Mouse (Mus musculus) myocyte (in vitro differentiated cells): ENCODE measurements around the gene Pdcl2. TPM values are rescaled to one million over a fixed set of nuclear protein-coding genes. Genes with fewer than 3 reads are reported as not detected.

ENCODE experiments used
- H3K27me3 ChIP-seq: one replicate; pipeline ENCODE4 v1.6.1; 2011; ENCODE audit not compliant: control insufficient read depth, insufficient read depth, insufficient read length
- H3K36me3 ChIP-seq: one replicate; pipeline ENCODE4 v1.6.1; 2011; ENCODE audit not compliant: control insufficient read depth, insufficient read depth
- H3K4me2 ChIP-seq: one replicate; pipeline ENCODE4 v1.6.1; 2011; ENCODE audit warnings: low read depth, control low read depth
- H3K4me3 ChIP-seq: one replicate; pipeline ENCODE4 v1.5.1; 2011; ENCODE audit warnings: mild to moderate bottlenecking, control low read depth, moderate library complexity
- H3K79me2 ChIP-seq: one replicate; pipeline ENCODE4 v1.6.1; 2011; ENCODE audit not compliant: control insufficient read depth, insufficient read depth
- H3ac ChIP-seq: one replicate; pipeline ENCODE4 v1.6.1; 2011; ENCODE audit not compliant: control insufficient read depth, insufficient read length
- CEBPB ChIP-seq: IDR thresholded peaks from 2 replicates; pipeline ENCODE4 v1.6.1; 2011; ENCODE audit warnings: mild to moderate bottlenecking, moderate library complexity; ENCODE audit not compliant: poor library complexity, insufficient read depth, severe bottlenecking
- MAX ChIP-seq: IDR thresholded peaks from one replicate; pipeline ENCODE4 v1.6.1; 2011; ENCODE audit warnings: low read depth, mild to moderate bottlenecking, control low read depth
- MYOD1 ChIP-seq, 3 experiments: IDR thresholded peaks; one replicate each; pipeline ENCODE4 v1.6.1; 2011; ENCODE audit warnings: control low read depth in 2 of 3, low read depth in 2 of 3, mild to moderate bottlenecking in 2 of 3, moderate library complexity in 1 of 3; ENCODE audit not compliant: insufficient read length in 2 of 3, control insufficient read depth in 1 of 3
- MYOG ChIP-seq, 3 experiments: IDR thresholded peaks; one replicate each; pipeline ENCODE4 v1.6.1; 2011; ENCODE audit warnings: control low read depth in 2 of 3, low read depth in 2 of 3, mild to moderate bottlenecking in 2 of 3; ENCODE audit not compliant: insufficient read length in 2 of 3, control insufficient read depth in 1 of 3, insufficient read depth in 1 of 3
- POLR2A ChIP-seq: IDR thresholded peaks from one replicate; pipeline ENCODE4 v1.6.1; 2011; ENCODE audit warnings: low read depth, mild to moderate bottlenecking, control low read depth, moderate library complexity; ENCODE audit not compliant: insufficient read length
- POLR2AphosphoS2 ChIP-seq: IDR thresholded peaks from one replicate; pipeline ENCODE4 v1.6.1; 2011; ENCODE audit warnings: low read depth, control low read depth; ENCODE audit not compliant: insufficient read length
- REST ChIP-seq: IDR thresholded peaks from one replicate; pipeline ENCODE4 v1.6.1; 2011; ENCODE audit warnings: mild to moderate bottlenecking, control low read depth, moderate library complexity; ENCODE audit not compliant: insufficient read depth, insufficient read length
- SRF ChIP-seq: IDR thresholded peaks from one replicate; pipeline ENCODE4 v1.6.1; 2011; ENCODE audit warnings: low read depth; ENCODE audit not compliant: control insufficient read depth, insufficient read length
- TCF12 ChIP-seq: IDR thresholded peaks from one replicate; pipeline ENCODE4 v1.6.1; 2011; ENCODE audit warnings: mild to moderate bottlenecking, control low read depth; ENCODE audit not compliant: poor library complexity, insufficient read depth, severe bottlenecking
- TCF3 ChIP-seq: IDR thresholded peaks from one replicate; pipeline ENCODE4 v1.6.1; 2011; ENCODE audit warnings: low read depth, control low read depth; ENCODE audit not compliant: insufficient read length
- USF1 ChIP-seq: IDR thresholded peaks from one replicate; pipeline ENCODE4 v1.6.1; 2011; ENCODE audit warnings: low read depth, mild to moderate bottlenecking, control low read depth, moderate library complexity
- polyA plus RNA-seq: library from polyadenylated mRNA; unstranded; fragments of >200 nt; fragmentation: generic; extraction: Trizol; gene quantifications from one replicate; pipeline ENCODE4 v1.2.1, GENCODE M21; 2012; ENCODE audit warnings: missing spikeins

Gene Pdcl2
- polyA plus RNA-seq, 1 experiment, result not detected

DNA sequence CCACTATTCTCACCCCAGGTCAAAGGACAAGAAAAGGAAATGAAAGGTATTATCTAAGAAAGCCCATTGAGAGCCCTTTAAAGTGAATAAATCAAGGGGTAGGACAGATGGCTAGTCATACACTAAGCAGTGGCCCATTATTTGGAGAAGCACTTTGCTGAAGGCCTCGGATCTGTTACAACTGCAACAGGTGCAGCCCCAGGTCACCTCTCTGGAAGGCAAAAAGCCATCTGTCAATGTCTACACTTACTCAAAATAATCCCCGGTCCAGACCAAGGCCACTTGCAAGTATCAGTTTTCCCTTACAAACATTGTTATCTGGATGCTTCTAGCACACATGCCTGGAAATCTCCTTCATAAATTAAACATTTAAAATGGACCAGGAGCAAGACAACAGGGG is 10.0 kb upstream of the Pdcl2 start:
- Histone ChIP-seq H3K36me3 (no peaks in the 10 kb centered on the region), H3K27me3 (no peaks in the 10 kb centered on the region), H3K4me2 (no peak overlapping the region), H3K79me2 (no peaks in the 10 kb centered on the region), H3K4me3 (no peak overlapping the region), H3ac (no peak overlapping the region)
- peak; percentile 42 to 85 (median 77) for TF ChIP-seq MYOD1 (IDR thresholded peaks at IDR 0.05; ENCODE audit: control insufficient read depth in 1 of 3, insufficient read length in 2 of 3, low read depth in 2 of 3)
- peak in 2 of 3 experiments; percentile 56 to 66 for TF ChIP-seq MYOG (IDR thresholded peaks at IDR 0.05; ENCODE audit: control insufficient read depth in 1 of 3, insufficient read depth in 1 of 3, insufficient read length in 2 of 3, low read depth in 2 of 3)
- no peak for TF ChIP-seq REST
- no peak for TF ChIP-seq CEBPB
- TF ChIP-seq TCF12, result peak; percentile 64

DNA sequence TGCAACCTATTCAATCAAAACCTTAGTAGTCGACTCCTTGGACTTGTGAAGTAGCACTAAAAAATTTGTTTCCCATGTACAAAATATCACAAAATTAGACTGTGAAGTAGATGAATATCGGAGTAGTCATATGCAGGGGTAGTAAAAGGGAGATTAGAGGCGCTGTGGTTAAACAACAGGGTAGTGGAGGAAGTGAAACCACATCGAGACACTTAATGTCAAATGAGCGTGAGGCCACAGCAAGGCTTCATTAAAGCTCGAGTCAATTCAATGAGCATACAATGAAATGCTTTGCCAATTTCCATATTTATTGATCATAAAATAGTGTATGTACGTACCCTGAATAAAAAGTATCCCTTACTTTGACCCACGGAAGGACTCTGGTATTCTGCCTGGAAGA is 6.1 kb upstream of the Pdcl2 start:
- H3K4me2 ChIP-seq, result no peak overlapping the region
- H3K79me2 ChIP-seq, result no peaks in the 10 kb centered on the region
- no peaks in the 10 kb centered on the region for H3K27me3 ChIP-seq
- H3K4me3 ChIP-seq, result no peak overlapping the region
- no peak for TF ChIP-seq USF1
- no peak for TF ChIP-seq TCF12
- TF ChIP-seq CEBPB, result no peak
- TF ChIP-seq REST, result no peak
- no peaks in the 10 kb centered on the region for H3K36me3 ChIP-seq
- no peak overlapping the region for H3ac ChIP-seq

DNA sequence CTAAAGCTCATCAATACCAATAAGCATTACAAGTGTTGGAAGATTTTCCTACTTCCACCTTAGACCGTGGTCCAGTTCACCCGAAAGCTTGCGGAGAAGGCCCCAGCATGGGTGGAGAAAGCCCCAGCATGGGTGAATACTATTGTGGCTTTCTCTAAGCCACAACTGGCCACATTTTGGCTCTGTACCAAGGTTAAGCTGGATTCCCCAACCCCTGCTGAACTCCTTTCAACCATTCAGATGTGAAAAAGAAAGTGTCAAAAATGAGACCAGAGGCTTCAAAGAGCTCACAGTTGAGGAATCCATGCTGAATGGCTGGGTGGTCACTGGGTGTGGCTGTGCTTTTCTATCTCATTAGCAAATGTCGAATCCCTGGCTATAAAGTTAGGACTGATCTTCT is 2.9 kb upstream of the Pdcl2 start:
- no peak overlapping the region for H3K4me3 ChIP-seq
- TF ChIP-seq POLR2A (no peak), TCF3 (no peak), MAX (no peak), MYOG (IDR thresholded peaks at IDR 0.05; ENCODE audit: control insufficient read depth in 1 of 3, insufficient read depth in 1 of 3, insufficient read length in 2 of 3, low read depth in 2 of 3) (no peak)
- no peaks in the 10 kb centered on the region for H3K36me3 ChIP-seq
- no peak overlapping the region for H3K4me2 ChIP-seq
- H3K79me2 ChIP-seq, result no peaks in the 10 kb centered on the region
- no peaks in the 10 kb centered on the region for H3K27me3 ChIP-seq
- H3ac ChIP-seq, result no peak overlapping the region

DNA sequence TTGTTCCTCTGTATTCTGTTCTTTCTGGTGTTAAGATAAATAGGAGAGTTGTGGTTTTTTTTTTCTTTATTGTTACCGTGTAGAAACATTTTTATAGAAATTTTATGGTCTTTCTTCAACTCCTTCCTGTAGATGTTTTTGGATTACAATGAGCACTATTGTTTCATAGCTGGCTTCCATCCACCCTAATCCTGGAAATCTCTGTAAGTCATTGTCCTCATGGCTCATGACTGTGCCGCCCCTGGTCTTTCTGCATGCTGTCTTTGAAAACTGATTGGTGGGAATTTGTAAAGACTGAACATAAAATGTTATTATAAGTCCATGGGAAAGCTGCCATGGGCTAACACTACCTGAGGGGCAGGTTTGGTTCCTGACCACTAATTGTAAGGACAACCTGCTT is 3.7 kb downstream of the Pdcl2 start:
- Histone ChIP-seq H3K27me3 (no peaks in the 10 kb centered on the region), H3K79me2 (no peaks in the 10 kb centered on the region), H3K36me3 (no peaks in the 10 kb centered on the region), H3ac (no peak overlapping the region), H3K4me3 (no peak overlapping the region), H3K4me2 (peak overlapping the region; percentile 66)
- TF ChIP-seq MYOG (IDR thresholded peaks at IDR 0.05; ENCODE audit: control insufficient read depth in 1 of 3, insufficient read depth in 1 of 3, insufficient read length in 2 of 3, low read depth in 2 of 3) (no peak), MAX (no peak), MYOD1 (IDR thresholded peaks at IDR 0.05; ENCODE audit: control insufficient read depth in 1 of 3, insufficient read length in 2 of 3, low read depth in 2 of 3) (no peak), CEBPB (no peak), REST (no peak), POLR2AphosphoS2 (no peak), TCF3 (no peak), USF1 (no peak), TCF12 (no peak), POLR2A (no peak), SRF (no peak)

DNA sequence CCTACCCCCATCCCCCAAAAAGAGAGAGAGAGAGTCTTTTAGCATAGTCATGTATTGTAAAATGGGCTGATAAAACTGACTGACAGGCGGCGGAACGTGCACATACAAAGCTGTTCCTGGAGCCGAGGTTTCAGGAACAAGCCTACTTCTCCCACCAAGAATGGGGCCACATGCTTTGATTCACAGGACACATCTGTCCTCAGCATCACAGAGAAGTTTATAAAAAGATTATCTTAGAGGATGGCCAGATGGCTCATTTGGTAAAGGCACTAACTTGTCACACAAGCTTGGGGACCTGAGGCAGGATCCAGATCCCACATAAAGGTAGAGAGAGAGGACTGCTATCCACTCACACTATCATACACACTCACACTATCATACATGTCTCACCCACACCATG is 5.8 kb downstream of the Pdcl2 start:
- H3K4me3 ChIP-seq, result no peak overlapping the region
- no peak overlapping the region for H3K4me2 ChIP-seq
- TF ChIP-seq REST (no peak), TCF12 (no peak), SRF (no peak), TCF3 (no peak), MAX (no peak), POLR2AphosphoS2 (no peak), MYOD1 (IDR thresholded peaks at IDR 0.05; ENCODE audit: control insufficient read depth in 1 of 3, insufficient read length in 2 of 3, low read depth in 2 of 3) (no peak), CEBPB (no peak), MYOG (IDR thresholded peaks at IDR 0.05; ENCODE audit: control insufficient read depth in 1 of 3, insufficient read depth in 1 of 3, insufficient read length in 2 of 3, low read depth in 2 of 3) (no peak)
- H3K36me3 ChIP-seq, result no peaks in the 10 kb centered on the region
- H3K79me2 ChIP-seq, result no peaks in the 10 kb centered on the region
- H3ac ChIP-seq, result no peak overlapping the region
- H3K27me3 ChIP-seq, result no peaks in the 10 kb centered on the region
